Mouse (Mus musculus) central nervous system, embryonic 14 days (tissue): Measurements from ENCODE around the gene Cacna2d3. TPM values are rescaled to one million over a fixed set of nuclear protein-coding genes. Genes with fewer than 3 reads are reported as not detected.

Experiments used
- polyA plus RNA-seq: library from polyadenylated mRNA; depleted of rRNA; stranded (reverse); fragments of >200 nt; gene quantifications from 2 replicates; pipeline ENCODE4 v1.2.3, GENCODE M21; 2012; rRNA removed

The Cacna2d3 gene
- polyA plus RNA-seq: 25.0 and 27.9 TPM in 2 replicates

GRCm38 (mm10) chr14:29721488-29722385 is at the start of gene Cacna2d3:
TSS of gene Cacna2d3 (minus strand) at chr14:29721864.

DNA sequence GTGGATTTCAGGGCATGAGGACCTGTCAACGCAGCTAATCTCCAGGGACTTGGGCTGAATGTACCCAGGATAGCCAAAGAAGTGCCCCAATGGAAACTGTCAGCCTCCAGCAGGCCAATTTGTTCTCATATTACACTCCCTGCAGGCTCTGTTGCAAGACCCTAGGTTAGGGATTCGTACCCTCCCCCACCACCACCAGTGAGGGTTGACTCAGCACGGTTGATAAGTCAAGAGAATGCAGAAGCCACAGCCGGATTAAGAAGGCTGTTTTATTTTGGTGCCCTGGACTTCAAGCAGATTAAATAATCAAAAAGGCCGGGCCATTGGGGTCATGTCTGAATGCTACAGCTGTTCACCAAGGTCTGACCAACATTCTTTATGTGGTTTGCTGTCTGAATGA is 703.8 kb downstream of the Cacna2d3 start, which contains the start of gene Lrtm1:
Gene Lrtm1, plus strand, starts transcription at position 326 of the 400 bp plus-strand sequence.

Other genes starting within 250 kb of the Cacna2d3 start
- 151 and 152 TPM in 2 replicates for gene Selenok, start 246.4 kb upstream of the Cacna2d3 start, polyA plus RNA-seq